Mouse (Mus musculus): ENCODE data around the gene Hist1h2ad.
"Not testable (repeated sequence)": the region's sequence is repeated elsewhere in the genome, so short reads cannot be mapped to it uniquely, and the experiment has no call there.

DNA sequence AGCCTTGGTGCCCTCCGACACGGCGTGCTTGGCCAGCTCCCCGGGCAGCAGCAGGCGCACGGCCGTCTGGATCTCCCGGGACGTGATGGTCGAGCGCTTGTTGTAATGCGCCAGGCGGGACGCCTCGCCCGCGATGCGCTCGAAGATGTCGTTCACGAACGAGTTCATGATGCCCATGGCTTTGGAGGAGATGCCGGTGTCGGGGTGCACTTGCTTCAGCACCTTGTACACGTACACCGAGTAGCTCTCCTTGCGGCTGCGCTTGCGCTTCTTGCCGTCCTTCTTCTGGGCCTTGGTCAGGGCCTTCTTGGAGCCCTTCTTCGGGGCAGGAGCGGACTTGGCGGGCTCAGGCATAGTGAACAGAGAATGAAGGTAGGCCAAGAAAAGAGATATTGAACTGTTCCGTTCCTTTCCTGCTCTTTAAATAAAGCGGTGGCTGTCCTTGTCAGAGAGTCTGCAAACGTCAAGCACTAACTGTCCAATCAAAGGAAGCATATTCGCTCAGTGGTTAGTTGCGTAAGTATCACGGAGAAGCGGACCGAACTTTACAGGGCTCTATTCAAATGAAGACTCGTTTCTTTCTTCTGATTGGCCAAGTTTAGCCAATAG, 31.1 kb upstream of the Hist1h2ad start, which contains the start of gene Hist1h2bh:
- not testable (repeated sequence) for TF ChIP-seq EP300, CTCF (IDR thresholded peaks at IDR 0.05)

Measured in lung, postnatal 0 days (tissue).